Mouse (Mus musculus) stomach, embryonic 16.5 days (tissue): ENCODE results near the gene Mrgpre. TPM values are rescaled to one million over a fixed set of nuclear protein-coding genes. Genes with fewer than 3 reads are reported as not detected.

Experiments used
- ATAC-seq: fragments of 200-750 bp; cut with Nextera tagmentation; 2 replicates; pipeline ENCODE4 v1.8.0; 2017; ENCODE audit warnings: moderate number of reproducible peaks, moderate TSS enrichment; ENCODE audit not compliant: insufficient read depth, low FRiP score
- H3K27ac ChIP-seq: fragments of 300-500 bp; sonication (generic); 2 replicates; pipeline ENCODE4 v1.5.1; 2014; ENCODE audit warnings: low read length
- H3K27me3 ChIP-seq: fragments of 300-500 bp; sonication (generic); 2 replicates; pipeline ENCODE4 v1.6.1; 2014; ENCODE audit warnings: low read length, control low read depth, mixed read lengths; ENCODE audit not compliant: control insufficient read depth, insufficient read depth
- H3K36me3 ChIP-seq: fragments of 300-500 bp; sonication (generic); 2 replicates; pipeline ENCODE4 v1.6.1; 2014; ENCODE audit warnings: low read length; ENCODE audit not compliant: control insufficient read depth, insufficient read depth
- H3K4me1 ChIP-seq: fragments of 300-500 bp; sonication (generic); 2 replicates; pipeline ENCODE4 v1.6.1; 2014; ENCODE audit warnings: low read length, control low read depth, mixed read lengths; ENCODE audit not compliant: control insufficient read depth, insufficient read depth
- H3K4me2 ChIP-seq: fragments of 300-500 bp; sonication (generic); 2 replicates; pipeline ENCODE4 v1.6.1; 2014; ENCODE audit warnings: low read depth, low read length, mixed read lengths
- H3K4me3 ChIP-seq: fragments of 300-500 bp; sonication (generic); replicated peaks from 2 replicates; pipeline ENCODE4 v1.5.1; 2014; ENCODE audit warnings: mild to moderate bottlenecking, low read length
- H3K9ac ChIP-seq: fragments of 300-500 bp; sonication (generic); 2 replicates; pipeline ENCODE4 v1.6.1; 2014; ENCODE audit warnings: low read length
- H3K9me3 ChIP-seq: fragments of 300-500 bp; sonication (generic); replicated peaks from 2 replicates; pipeline ENCODE4 v1.6.1; 2016; ENCODE audit warnings: low read length, control low read depth; ENCODE audit not compliant: control insufficient read depth
- WGBS: fragments of 180-500 bp; shearing (Covaris S2); extraction: QIAGEN DNeasy Blood & Tissue Kit; methylation state at CpG from one replicate; pipeline ENCODE4 v1.1.7; 2014; 5-methylcytosine and 5-hydroxymethylcytosine counted together
- microRNA-seq: library from miRNA; unstranded; fragments of <30 nt; microRNA quantifications from one replicate; pipeline ENCODE4, GENCODE M21; 2016
- polyA plus RNA-seq: library from polyadenylated mRNA; unstranded; fragments of >200 nt; fragmentation: Nextera tagmentation; extraction: Ambion mirVana; gene quantifications from 2 replicates; pipeline ENCODE4 v1.2.1, GENCODE M21; 2015

Mrgpre gene
- polyA plus RNA-seq, 1 experiment from 2014 or later = 0.98 TPM

DNA sequence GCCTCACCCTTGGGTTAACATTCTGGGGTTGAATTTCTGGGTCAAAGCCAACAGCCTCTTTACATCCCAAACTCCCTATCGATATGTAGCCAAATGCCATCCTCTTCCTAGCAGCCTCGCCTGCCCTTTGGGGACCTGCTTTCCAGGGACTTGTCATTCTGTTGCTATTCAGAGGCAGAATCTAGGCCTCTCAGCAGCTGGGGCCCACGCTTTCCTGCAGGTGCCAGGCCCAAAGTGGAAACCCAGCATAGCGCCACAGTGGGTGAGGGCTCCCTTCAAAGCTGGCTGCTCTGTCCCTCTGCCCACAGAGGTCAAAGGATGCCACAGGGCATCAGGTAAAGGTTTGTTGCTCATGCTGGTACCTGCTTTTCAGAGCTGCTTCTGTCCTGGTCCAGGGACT, 50.6 kb downstream of the Mrgpre start:
- no peak overlapping the region for H3K4me2 ChIP-seq
- no peak overlapping the region for H3K9ac ChIP-seq
- no peaks in the 10 kb centered on the region for H3K9me3 ChIP-seq
- peaks cover 21% of the 10 kb centered on the region for H3K4me1 ChIP-seq
- no peaks in the 10 kb centered on the region for H3K27me3 ChIP-seq
- H3K27ac ChIP-seq = no peak overlapping the region
- H3K4me3 ChIP-seq = no peak overlapping the region
- no peak for ATAC-seq
- WGBS = 91% methylated on average over 4 of the region's 4 CpGs
- H3K36me3 ChIP-seq = no peaks in the 10 kb centered on the region

DNA sequence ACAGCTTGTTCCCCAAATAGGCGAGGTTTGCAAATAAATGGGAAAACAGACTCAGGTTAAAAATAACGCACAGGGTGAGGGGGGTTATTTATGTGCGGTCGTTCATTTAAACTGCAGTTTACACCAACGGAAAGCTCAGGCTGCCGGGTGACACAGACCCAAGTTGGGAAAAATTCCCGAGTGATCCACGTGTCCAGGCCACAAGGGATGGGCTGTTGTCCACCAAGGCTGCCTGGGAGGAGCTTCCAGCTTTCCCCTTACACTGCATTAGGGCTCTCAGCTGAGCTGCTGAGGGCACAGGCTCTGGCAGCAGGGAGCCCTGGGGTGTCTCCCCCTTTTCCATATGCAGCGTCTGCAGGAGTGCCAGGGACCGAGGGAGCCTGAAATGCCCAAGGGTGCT, 54.4 kb downstream of the Mrgpre start:
- Histone ChIP-seq H3K27ac (no peak overlapping the region), H3K4me1 (peaks cover 8% of the 10 kb centered on the region; the same call in 1 of the 2 replicates), H3K9ac (no peak overlapping the region), H3K4me3 (no peak overlapping the region), H3K4me2 (no peak overlapping the region), H3K9me3 (no peaks in the 10 kb centered on the region), H3K36me3 (no peaks in the 10 kb centered on the region), H3K27me3 (no peaks in the 10 kb centered on the region)
- no peak for ATAC-seq
- WGBS = 68% methylated on average over 10 of the region's 10 CpGs

Small RNA genes within 50 kb of the gene (microRNA-seq; reads per million reads assigned to microRNA genes)
- gene Gm22064 = not detected

Other genes starting within 250 kb of the Mrgpre start
- 196 and 204 TPM in 2 replicates for gene Nap1l4, start 235.4 kb downstream of the Mrgpre start, polyA plus RNA-seq
- gene Cars, start 184.4 kb downstream of the Mrgpre start, polyA plus RNA-seq = 72.8 and 85.8 TPM in 2 replicates
- gene Tnfrsf26, start 155.8 kb downstream of the Mrgpre start, polyA plus RNA-seq = 0.59 and 0.66 TPM in 2 replicates
- gene Tnfrsf22, start 134.8 kb downstream of the Mrgpre start, polyA plus RNA-seq = 6.2 and 6.4 TPM in 2 replicates
- 3.5 and 4.6 TPM in 2 replicates for gene Tnfrsf23, start 98.6 kb downstream of the Mrgpre start, polyA plus RNA-seq
- 43.5 and 52.2 TPM in 2 replicates for gene Osbpl5, start 27.5 kb downstream of the Mrgpre start, polyA plus RNA-seq
- not detected in 2 replicates for gene Mrgprg, start 17.5 kb downstream of the Mrgpre start, polyA plus RNA-seq
- 11.1 and 15.1 TPM in 2 replicates for gene Nadsyn1, start 38.3 kb upstream of the Mrgpre start, polyA plus RNA-seq
- gene Dhcr7, start 38.6 kb upstream of the Mrgpre start, polyA plus RNA-seq = 42.4 and 47.7 TPM in 2 replicates
- gene Gm498, start 82.3 kb upstream of the Mrgpre start, polyA plus RNA-seq = not detected in 2 replicates
- gene Shank2, start 217.4 kb upstream of the Mrgpre start, polyA plus RNA-seq = 1.1 and 1.6 TPM in 2 replicates